Mouse (Mus musculus): ENCODE data around the gene Cyp19a1.

Cyp19a1 gene

GRCm38 (mm10) chr9:54169489-54169888 lies 98.4 kb downstream of the Cyp19a1 start:
- DNase-seq (ENCODE audit: low spot score in 2 of 2), result no peak

GRCm38 (mm10) chr9:54168425-54168824 lies 99.5 kb downstream of the Cyp19a1 start:
- peak in 1 of 2 experiments; percentile 1 for DNase-seq (ENCODE audit: low spot score in 2 of 2)

GRCm38 (mm10) chr9:54163117-54163516 lies 104.8 kb downstream of the Cyp19a1 start:
- DNase-seq (ENCODE audit: low spot score in 2 of 2), result no peak

- DNase-seq (ENCODE audit: low spot score in 2 of 2), result no peak
Measured at GRCm38 (mm10) chr9:54153679-54154078, 114.2 kb downstream of the Cyp19a1 start.

- DNase-seq (ENCODE audit: low spot score in 2 of 2), result no peak
Measured at GRCm38 (mm10) chr9:54139191-54139590, 128.7 kb downstream of the Cyp19a1 start.

Data from heart, adult 9 months (tissue).